Mouse (Mus musculus) right cerebral cortex, postnatal 4 days (tissue): ENCODE data around the gene Lgi1.

Experiments used
- DNase-seq: peaks from one replicate; pipeline ENCODE4 v3.0.0-alpha.2; 2022

The Lgi1 gene

DNA sequence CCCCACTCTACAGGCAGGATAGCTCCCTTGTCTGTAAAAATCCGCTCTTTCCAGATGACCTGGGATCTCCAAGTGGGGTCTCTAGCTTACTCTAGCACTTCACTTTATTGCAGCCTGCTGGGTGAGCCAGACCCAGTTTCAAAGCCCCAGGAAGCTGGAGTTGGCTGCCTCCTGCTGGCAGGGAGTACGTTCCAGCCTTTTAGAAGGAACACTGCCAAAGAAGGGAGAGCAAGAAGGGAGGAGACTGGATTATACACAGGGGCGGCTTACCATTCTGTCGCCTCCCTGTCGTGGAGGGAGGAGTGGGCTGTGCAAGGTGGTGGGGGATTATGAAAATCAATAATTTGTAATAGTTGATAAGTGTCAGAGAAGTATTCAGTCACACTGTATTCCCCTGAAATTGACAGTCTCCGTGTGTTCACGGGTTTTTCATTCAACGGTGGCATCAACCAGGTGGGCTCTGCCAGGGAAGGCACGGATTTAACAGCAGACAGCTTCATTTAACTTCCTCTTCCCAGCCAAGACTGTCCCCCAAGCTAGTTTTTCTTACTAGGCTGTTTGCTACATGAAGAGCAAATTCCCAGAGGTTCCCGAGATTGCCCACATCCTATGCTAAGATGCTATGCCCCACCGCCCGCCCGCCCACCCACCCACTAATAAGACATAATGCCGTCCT is 369 bp upstream of the Lgi1 start:
- DNase-seq: peak; percentile 64

DNA sequence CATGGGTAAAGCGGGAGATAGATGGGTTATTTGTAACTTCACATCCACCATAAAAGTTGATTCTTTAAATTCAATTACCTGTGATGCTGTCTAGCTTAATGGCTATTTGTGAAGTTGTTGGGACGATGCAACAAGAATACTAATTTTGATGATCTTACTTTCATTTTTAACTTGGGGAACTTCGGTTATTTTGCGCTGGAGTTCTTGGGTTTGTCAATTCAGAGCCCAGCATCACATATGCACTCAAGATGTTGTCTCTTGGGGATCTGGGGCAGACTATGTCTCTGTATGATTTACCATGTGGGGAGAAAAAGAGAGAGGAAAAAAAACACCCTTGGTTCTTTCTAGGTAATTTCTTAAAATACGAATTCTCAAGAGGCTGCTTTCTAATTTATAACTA is 1.4 kb downstream of the Lgi1 start:
- no peak for DNase-seq

DNA sequence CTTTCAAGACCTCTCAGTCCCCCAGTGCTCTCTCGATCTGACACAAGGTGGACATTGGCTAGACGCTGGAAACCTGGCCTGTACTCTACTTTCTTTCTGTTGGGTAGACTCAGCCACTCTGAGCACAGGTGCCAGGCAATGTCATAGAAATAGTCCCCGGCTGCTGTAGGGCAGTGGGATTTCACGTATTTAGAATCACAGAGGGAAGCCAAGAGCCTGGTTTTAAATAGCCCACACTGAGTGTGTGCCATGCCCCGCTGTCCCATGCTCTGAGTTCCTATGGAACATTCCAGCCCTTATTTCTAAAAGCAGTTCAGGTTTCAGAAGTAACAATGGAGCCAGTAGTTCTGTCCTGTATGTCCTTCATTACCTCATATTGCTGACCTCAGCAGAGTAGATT is 3.1 kb downstream of the Lgi1 start:
- DNase-seq: no peak

DNA sequence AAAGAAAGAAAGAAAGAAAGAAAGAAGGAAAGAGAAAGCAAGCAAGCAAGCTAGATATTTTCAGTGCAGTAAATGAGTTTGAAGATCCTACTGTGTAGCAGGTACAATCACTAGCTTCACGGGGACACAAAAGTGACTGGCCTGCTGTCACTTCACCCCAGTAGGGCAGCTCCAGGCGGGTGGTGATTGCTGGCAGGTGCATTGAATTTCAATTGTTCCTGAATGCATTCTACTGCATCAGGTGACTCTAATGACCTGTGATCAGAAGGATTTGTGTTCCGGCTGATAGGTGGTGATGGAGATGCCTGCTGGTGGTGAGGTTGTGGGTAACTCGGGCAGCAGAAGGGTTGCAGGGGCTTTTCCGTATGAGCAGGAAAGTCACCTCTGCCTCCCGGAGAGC is 6.7 kb downstream of the Lgi1 start:
- no peak for DNase-seq

DNA sequence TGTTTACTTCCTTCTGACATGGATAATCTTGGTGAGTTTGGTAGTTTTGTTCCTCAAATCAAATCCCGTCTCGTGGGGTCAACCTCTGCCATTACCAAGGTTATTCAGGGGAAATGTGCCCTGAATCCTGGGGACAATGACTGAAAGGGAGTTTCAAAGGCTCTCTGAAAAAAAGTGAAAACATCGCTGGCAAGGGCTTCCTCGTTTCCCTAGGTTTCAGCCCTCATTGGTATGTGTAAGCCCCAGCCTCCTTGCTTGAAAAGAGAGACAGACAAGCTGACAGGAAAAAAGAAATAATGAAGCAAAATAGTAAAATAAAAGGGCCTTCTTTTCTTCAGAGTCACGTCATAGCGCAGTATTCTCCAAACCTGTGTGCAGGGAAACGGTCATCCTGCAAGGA is 9.5 kb downstream of the Lgi1 start:
- DNase-seq: no peak

DNA sequence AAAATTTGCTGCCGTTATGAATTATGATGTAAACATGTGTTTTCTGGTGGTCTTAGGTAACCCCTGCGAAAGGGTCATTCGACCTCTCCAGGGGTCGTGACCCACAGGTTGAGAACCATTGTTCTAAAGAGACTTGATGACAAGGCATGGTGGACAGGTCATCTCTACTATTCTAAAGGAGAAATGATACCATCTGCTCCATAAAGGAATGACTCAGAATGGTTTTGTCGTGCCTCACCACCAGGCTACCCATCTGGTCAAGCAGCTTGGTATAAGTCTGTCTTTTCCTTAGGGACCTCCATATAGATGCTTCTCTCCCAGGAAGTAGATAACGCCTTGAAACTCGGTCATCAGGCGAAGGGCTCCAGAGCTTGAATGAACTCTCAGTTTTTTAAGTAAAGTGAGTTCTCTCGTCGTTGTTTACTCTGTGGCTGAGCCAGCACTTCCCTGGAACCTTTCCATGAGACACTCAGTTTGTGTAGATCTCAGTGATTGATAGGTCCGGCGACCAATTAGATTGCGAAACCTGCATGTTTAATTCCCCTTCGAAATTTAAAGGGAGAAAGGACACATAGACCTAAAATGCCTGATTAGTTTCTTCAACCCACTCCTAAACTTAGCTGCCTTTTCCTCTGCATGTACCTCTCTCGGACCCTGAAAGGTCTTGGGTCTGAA is 10.5 kb downstream of the Lgi1 start:
- no peak for DNase-seq

DNA sequence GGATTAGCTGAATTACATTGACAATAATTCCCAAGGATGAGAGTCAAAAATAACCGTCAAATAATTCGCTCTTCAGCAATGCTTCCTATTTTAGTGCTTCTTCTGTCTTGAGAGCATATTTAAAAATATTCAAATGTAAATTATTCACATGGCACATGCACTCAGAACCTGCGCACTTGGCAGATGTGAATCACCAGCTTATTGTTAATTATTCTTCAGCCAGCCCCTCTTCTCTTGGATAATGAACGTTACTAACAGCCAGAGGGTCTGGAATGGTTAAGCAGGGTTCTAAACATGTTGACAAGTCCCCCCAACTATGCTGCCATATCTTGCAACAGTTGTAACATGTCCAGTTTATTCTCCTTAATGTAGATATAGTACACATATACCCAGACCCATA is 11.9 kb downstream of the Lgi1 start:
- DNase-seq: no peak

DNA sequence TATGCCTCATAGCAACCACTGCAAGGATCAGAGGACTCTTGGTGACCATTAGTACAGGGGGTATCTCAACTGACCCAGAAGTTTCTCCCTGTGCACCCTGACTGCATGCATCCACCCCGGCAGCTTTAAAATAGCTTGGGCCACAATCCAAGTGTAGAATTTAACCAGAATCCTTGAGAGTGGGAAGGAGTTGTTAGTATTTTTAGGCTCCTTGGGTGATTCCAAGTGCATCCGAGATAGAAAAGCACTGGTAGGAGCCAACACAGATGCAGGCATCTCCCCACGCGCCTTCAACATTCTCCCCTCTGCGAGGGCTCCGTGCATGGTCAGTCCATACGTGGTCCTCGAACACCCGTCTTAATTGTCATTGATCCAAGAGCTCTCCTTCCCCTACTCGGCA is 15.9 kb downstream of the Lgi1 start:
- no peak for DNase-seq

DNA sequence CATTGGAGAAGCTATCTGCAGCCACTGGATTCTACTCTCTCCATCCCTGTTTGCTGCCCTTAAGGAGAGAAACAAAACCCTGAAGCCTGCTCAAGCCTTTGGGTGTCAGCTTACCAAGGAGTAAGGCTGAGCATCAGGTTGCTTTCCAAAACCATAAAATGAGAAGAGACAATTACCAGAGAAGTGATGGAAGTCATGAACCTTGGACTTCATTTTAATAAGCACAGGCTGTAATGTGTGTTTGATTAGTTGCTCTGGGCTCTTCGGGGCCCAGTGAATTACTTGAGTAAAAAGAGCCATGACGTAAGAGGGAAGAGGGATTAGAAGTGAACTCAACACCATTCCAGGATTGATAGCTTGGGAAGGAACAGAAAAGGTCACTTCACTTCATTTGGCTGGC is 18.1 kb downstream of the Lgi1 start:
- DNase-seq: no peak

DNA sequence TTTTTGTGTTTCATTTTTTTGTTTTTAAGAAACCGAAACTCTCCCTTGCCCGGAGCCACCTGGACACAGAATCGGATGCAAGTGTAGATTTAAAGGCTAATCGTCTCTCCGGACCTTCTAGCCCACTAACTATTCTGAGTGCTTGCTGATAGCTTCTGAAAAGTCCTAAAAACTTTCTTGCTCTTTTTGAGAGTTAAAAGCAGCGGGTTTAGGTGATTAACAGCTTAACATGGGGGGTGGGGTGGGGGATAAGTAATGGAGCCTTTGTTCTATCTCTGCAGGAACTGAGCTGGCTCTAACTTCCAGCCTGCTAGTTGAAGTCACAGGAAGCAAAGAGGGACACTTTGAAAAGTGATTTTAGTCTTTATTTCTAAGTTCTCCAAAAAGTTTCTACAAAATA is 24.2 kb downstream of the Lgi1 start:
- no peak for DNase-seq

DNA sequence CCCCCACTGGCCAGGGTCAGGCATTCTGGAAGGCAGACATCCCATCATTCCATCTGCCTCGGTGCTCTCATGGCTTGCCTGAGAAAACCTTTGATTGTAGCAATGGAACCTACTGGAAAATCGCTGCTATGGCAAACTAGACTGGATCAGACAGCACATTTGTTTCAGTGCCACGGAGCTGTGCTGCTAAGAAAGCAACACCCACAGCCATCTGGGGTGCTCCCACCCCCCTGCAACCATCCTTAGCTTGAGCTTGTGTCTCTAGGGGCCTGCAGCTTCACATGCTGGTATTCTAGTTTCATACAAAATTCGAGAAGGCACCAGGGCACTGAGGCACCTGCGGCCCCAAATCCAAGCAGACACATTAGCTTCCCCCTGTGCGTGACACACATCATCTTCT is 27.1 kb downstream of the Lgi1 start:
- DNase-seq: no peak

DNA sequence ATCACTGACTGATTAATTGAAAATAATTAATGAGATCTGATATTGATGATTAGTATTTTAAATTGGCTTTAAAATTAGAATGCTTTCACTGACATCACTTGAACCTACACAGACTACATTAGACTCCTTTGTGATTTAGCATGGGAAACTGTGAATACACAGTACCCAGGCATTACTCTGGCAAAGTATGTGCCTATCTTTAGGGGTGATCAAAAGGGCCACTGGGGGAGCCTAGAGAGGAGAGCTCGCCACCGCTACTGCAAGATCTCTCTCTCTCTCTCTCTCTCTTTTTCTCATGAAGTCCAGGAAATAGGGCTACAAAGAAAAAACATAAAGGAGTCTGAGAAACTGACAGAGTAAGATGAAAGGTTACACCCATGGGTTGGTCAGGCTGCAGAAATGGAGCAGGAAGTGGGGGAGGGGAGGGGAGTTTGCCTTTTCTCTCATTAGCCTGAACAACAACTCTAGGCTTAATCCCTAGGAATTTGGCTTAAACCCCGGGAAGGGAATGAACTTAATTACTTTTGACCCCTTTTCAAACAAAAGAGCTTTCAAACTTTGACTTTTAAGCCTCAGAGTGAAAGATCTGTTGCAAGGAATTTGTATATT is 33.8 kb downstream of the Lgi1 start:
- no peak for DNase-seq

DNA sequence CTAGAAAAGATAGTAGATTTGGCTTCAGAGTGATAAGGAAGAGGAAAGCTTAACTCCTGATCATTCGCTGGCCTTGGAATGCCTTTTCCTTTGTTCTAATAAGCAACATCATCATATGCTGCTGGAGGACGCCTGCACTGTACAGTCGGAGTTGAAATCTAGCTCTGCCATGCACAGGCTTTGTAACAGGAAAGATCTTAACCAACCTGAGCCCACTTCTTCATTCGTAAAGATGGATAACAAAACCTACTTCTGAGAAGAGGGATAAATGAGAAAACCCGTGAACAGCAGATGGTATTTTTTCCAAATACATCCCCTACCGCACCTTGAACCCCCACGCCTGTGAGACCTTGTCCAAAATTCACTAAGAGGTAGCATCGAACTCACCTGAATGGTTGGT is 43.8 kb downstream of the Lgi1 start:
- DNase-seq: no peak

DNA sequence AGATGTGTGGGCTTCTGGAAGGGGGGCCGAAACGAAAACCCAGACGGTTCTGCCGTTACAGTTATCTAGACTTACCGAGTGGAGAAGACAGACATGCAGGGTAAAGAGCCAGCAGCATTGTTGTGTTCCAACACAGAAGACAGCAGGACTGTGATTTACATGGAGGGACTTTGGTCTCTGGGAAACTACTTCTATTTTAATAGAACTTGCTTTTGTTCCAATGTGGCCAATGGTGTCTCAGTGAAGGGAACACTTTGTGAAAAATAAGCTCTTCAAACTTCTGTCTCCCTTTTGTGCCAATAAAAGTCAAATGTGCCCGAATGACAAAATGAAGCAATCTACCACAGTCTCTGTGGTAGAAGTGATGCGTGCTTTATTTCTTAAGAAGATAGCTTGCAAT is 50.8 kb downstream of the Lgi1 start:
- no peak for DNase-seq

DNA sequence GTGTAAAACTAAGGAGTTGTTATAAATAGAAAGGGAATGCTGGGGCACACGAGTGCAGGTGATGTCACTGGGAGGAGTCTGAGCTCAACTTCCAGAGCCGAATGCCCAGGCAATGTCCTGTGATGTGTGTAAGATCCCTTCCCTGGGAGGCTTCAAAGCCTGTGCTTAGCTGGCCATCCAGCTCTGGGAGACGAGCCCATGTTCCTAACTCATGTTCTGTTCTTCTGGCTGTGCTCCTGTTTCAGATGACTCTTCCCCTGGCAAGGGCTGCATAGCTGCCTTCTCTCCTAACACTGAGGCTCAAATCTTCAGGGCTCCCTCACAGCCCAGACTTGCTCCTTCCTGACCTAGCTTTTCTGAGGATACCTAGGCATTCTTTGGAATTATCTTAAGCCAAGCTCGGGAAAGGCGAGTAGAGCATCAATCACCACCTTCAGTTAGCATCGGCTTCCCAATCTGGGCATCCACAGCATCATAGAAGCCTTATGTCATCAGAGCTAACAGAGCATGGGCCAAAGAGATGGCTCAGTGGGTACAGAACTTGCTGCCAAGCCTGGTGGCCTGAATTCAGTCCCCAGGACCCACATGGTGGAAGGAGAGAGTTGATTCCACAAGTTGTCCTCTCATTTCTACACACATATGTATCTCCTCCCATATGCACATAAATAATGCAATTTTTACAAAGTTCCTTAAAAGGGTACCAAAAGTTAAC is 52.4 kb downstream of the Lgi1 start:
- no peak for DNase-seq

DNA sequence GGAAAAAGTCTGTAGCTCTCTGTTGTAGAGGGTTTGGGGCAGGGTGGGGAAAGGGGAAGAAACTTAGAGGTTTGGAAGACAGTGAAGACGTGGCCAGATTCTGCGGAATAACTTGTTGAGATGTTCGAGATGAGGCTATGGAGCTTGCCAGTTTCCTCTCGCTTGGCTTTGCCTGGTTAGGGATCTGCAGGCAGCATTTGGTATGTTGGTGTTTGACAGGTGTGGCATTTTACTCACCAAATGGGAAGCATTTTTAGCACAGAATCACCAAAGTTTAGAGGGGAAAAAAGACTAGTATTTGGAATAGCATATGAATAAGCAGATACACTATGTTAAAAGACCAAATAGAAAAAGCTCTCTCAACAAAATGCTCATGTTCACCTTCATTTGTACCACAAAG is 54.0 kb downstream of the Lgi1 start:
- no peak for DNase-seq

DNA sequence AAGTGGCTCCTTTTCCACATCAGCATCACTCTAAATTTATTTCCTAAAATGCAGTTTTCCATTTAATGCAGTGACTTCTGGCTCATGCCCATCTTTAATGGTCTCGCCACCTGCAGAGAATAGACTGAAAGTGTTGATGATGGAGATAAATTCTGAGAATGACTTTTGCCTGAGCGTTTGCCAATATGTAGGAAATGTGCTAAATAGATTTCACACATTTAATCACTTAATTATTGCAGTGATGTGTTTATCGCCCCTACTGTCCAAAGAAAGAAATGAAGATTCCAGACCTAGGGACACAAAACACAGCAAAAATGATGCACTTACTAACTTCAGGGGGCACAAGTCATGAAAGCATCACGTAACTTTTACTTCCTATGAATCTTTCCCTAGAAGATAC is 54.8 kb downstream of the Lgi1 start:
- DNase-seq: no peak

DNA sequence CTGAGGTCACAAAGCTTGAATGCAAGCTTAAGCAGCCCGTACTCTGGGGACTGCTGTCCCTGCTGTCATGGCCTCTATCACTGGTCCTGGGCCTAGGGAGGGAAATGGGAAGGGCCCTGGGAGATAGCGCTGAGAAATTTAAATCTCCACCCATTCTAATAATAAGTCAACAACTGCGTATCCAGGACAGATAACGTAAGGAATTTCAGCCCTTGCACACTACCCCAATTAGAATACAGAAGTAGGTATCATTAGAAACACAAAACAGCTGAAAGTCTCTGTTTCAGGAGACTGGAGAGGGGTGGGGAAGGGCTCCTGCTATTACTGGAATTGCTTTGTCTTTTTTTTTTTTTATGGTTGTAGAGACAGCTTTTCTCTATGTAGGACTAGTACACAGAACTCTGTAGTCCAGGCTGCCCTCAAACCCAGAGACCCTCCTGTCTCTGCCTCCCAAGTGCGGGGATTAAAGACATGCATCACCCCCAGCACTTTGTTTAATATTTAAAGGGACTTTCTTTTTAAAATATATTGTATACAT is 56.4 kb downstream of the Lgi1 start:
- no peak for DNase-seq

DNA sequence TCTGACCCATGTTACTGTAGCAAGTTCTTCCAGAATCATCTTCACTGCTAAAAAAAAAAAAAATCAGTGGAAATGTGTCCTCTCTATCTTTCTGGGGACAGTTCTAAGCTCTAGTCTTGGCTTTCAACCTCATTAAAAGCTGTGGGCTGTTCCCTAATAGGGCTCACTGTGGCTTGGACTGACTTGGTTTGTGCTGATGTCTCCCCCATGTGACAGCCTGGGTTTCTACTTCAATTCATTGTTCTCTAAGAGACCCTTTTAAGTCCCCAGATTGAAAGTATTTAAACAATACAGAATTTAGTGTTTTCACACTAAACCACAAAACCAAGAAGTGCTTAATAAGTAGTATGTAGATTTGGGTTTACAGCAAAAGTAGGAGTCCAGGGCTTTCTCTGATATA is 59.4 kb downstream of the Lgi1 start:
- no peak for DNase-seq

DNA sequence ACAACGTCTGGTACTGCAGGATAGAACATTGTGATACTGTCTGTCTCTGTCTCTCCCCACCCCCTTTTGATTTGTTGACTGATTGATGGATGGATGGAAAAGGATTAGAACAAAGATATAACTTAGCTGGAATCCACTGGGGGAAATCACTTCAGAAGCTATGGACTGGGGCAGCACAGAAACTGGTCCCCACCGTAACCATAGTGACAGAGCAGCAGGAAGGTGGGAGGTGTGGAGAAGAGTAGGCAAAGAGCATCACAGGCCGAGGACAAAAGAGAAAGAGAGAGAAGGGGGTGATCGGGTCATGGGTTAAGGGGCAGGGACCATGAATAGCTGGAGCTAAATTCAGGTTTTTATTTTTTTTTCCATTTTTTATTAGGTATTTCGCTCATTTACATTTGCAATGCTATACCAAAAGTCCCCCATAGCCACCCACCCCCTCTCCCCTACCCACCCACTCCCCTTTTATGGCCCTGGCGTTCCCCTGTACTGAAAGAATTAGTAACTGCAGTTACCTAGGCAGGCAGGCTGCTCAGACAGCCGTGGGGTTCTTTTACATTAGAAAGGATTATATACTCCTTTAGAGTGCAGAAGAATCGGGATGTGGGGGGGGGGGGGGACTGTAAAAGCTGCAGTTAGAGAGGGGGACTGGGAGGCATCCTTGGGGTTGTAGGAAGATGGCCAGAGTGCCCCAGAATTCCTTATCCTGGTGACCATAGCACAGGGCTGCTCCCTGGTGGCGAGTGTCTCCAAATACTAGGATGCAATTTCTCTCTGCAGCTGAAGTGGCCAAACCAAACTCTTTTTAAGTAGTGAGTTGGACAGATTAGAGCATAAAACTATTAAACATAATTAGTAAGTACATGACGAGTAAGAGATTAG is 60.1 kb downstream of the Lgi1 start:
- peak; percentile 55 for DNase-seq

DNA sequence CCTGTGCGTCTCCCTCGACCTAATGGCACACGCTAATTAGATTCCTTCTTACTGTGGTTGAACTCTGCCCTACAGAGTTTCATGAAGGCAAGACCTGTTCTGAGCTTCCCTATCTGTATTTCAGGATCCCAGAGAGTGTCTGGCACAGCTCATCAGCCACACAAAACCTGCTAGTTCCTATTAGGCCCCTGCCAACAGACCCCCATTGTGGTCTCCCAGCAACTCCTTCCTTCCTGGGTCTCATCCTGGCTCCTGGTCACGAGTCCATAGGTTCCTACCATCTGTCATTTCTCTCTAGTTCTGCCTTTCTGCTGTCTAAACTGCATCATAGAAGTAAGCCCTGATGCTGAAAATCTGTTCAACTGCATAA is 60.7 kb downstream of the Lgi1 start:
- no peak for DNase-seq

DNA sequence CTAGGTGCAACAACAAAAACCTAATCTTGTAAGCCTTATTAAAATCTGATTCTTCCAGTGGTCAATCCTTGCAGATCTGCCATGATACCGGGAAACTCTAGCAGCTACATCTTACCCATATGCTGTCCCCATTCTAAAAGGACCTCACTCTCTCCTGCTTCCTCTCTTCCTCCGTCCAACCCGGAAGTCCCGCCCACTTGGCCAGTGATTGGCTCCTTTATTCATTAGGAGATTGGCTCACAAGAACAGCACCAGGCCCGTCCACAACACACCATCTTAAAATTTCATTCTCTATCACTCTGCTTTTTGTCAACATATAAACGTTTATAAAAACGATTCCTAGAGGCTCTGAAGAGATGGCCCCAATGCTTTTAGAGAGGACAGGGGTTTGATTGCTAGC is 61.5 kb downstream of the Lgi1 start:
- no peak for DNase-seq

DNA sequence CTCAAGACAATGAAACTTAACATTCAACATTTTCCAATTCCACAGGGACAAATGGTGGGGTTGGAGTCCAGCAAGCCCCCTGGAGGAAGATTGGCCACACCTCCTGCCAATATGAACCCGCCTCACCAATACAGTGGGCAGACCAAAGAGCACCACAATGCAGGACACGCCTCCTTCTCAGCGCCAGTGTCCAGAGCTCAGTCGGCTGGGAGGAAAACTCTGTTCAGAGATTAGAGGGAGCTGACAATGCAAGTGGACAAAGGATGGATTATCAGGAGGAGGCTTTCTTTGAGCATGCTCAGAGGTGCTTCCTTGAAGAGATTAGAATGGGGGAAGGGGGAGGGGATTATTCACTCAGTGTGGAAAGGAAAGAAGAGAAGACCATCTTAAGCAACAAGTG is 62.7 kb downstream of the Lgi1 start:
- no peak for DNase-seq
